Mouse (Mus musculus): ENCODE measurements around the gene Mtf2. TPM values are rescaled to one million over a fixed set of nuclear protein-coding genes. Genes with fewer than 3 reads are reported as not detected.
"Not testable (repeated sequence)": the region's sequence is repeated elsewhere in the genome, so short reads cannot be mapped to it uniquely, and the experiment has no call there.

The Mtf2 gene
- polyA plus RNA-seq (2016; fragmentation: Nextera tagmentation; extraction: Ambion mirVana) = 136 and 146 TPM in 2 replicates

DNA sequence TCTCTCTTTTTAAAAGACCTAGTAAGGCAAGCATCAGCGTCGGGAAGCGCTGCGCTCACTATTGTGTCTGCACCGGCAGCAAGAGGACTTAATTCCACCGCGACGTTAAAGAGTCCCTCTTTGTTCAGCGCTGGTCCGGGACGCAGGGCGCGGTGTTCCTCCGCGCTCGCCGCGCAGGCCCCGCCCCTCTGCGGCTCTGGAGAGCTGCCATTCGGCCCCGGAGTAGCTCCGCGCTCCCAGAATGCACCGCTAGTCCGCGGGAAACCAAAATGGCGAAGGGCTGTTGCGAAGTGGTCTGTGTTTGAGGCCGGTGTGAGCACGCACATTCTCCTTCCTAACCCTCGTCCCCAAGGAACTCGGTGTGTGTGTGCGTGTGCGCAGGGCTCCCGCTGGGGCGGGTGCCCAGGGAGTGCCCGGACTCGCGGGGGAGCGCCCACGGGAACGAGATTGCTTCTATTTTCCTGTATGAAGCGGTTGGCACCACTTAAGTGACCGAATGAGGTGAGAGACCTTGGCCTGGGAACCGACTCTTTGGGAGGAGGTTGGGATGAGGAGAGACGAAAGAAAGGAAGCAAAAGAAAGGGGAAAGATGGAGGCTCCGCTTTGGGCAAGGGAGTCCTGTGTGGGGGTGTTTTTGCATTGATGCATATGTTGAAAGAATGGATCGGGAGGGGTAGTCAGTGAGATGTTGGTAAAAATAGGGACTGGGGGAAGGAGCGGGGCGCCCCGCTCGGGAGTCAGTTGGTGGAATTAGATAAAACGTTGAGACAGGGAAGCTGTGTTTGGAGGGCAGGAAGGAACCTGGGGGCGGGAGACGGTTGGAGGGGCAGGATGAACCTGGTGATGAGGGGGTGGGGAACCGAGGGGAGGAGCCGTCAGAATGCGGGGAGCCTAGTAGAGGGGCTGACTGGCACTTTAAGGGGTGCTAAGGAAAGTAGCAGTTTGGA is at the start of gene Mtf2:
TSS of gene Mtf2 (plus strand) at position 210 of the 947 bp plus-strand sequence.
- under 1% methylated on average over 59 of the region's 59 CpGs for WGBS
- Histone ChIP-seq H3K4me1 (peaks cover 13% of the 10 kb centered on the region), H3K4me3 (peak within 1 kb of the TSS; percentile 82), H3K27me3 (ENCODE audit: low read depth, poor library complexity, severe bottlenecking) (no peaks in the 10 kb centered on the region), H3K27ac (replicated peaks) (peak within 1 kb of the TSS; percentile 96), H3K36me3 (peaks cover 36% of the 10 kb centered on the region), H3K9me3 (replicated peaks) (no peaks in the 10 kb centered on the region; the same call in 1 of the 2 replicates)
- DNase-seq (ENCODE audit: low spot score) = peak; percentile 96

DNA sequence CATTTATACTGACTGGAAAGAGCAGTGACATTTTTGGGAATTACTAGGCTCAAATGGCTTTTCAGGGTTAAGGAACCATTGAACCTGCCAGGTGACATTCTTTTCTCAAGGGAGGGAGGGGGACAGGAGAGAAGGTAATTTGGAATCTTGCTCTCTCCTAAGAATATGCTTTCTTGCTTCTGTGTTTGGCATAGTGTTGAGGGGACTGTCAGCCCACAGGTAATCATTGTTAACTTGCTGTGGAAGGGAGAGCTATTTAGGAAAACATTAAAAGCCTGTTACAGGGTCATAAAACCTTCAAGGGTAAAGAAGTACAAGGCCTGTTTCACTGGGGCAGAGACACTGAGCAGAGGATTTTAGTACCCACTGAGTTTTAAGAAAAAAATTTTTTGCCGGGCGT is 48.2 kb upstream of the Mtf2 start:
- H3K4me1 ChIP-seq = no peaks in the 10 kb centered on the region
- no peaks in the 10 kb centered on the region for H3K27me3 ChIP-seq (ENCODE audit: low read depth, poor library complexity, severe bottlenecking)
- H3K27ac ChIP-seq (replicated peaks) = no peak overlapping the region
- H3K4me3 ChIP-seq = no peak overlapping the region
- H3K36me3 ChIP-seq = no peaks in the 10 kb centered on the region
- no peak for DNase-seq (ENCODE audit: low spot score)
- H3K9me3 ChIP-seq (replicated peaks) = no peaks in the 10 kb centered on the region
- WGBS = 93% methylated on average over 2 of the region's 2 CpGs

GRCm38 (mm10) chr5:108019367-108019766 is 46.1 kb upstream of the Mtf2 start:
- DNase-seq (ENCODE audit: low spot score) = no peak
- Histone ChIP-seq H3K4me1 (no peaks in the 10 kb centered on the region), H3K9me3 (replicated peaks) (no peaks in the 10 kb centered on the region), H3K4me3 (no peak overlapping the region), H3K27ac (replicated peaks) (no peak overlapping the region), H3K27me3 (ENCODE audit: low read depth, poor library complexity, severe bottlenecking) (no peaks in the 10 kb centered on the region), H3K36me3 (no peaks in the 10 kb centered on the region)
- WGBS = 27% methylated on average over 2 of the region's 2 CpGs

GRCm38 (mm10) chr5:108021346-108021745 is 44.1 kb upstream of the Mtf2 start:
- Histone ChIP-seq H3K27me3 (ENCODE audit: low read depth, poor library complexity, severe bottlenecking) (no peaks in the 10 kb centered on the region), H3K9me3 (replicated peaks) (no peaks in the 10 kb centered on the region), H3K4me3 (no peak overlapping the region), H3K36me3 (no peaks in the 10 kb centered on the region), H3K27ac (replicated peaks) (no peak overlapping the region), H3K4me1 (no peaks in the 10 kb centered on the region)
- DNase-seq (ENCODE audit: low spot score) = no peak
- 87% methylated on average over 3 of the region's 3 CpGs for WGBS

- 92% methylated on average over 4 of the region's 4 CpGs for WGBS
- no peak overlapping the region for H3K27ac ChIP-seq (replicated peaks)
- H3K9me3 ChIP-seq (replicated peaks) = no peaks in the 10 kb centered on the region
- no peaks in the 10 kb centered on the region for H3K4me1 ChIP-seq
- no peak for DNase-seq (ENCODE audit: low spot score)
- no peaks in the 10 kb centered on the region for H3K36me3 ChIP-seq
- no peaks in the 10 kb centered on the region for H3K27me3 ChIP-seq (ENCODE audit: low read depth, poor library complexity, severe bottlenecking)
- no peak overlapping the region for H3K4me3 ChIP-seq
These were observed 37.2 kb upstream of the Mtf2 start for GRCm38 (mm10) chr5:108028230-108028629.

DNA sequence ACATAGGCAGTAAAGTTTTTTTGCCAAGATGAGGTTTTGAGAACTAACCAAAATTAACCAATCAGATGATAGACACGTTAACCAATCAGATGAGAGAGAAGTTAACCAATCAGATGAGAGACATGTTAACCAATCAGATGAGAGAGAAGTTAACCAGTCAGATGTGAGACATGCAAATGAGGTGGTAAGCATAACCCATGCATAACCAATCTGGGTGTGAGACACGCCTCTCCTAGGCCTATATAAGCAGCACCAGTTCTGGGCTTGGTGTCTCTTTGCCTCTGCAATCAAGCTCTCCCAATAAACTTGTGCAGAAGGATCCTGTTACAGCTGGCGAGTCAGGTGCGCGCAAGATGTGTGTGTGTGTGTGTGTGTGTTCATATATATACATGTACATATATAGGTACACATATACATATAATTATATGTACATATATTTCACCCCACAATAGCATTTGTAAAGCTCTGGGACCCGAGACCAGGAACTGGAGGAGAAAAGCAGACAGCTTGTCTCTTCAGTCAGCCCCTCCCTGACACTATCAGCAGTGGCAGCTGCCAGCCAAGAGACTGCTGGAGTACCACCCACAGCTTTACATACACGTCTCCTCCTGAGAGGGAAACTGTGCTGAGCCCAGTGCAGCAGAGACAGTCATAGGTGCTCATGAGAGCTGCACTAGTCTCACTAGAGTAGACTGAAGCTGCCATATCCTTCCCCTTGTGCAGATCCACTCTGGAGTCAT is 36.5 kb upstream of the Mtf2 start:
- H3K36me3 ChIP-seq; H3K4me1 ChIP-seq; DNase-seq (ENCODE audit: low spot score); H3K9me3 ChIP-seq (replicated peaks); H3K27ac ChIP-seq (replicated peaks); H3K4me3 ChIP-seq; H3K27me3 ChIP-seq (ENCODE audit: low read depth, poor library complexity, severe bottlenecking): not testable (repeated sequence)
- WGBS = 90% methylated on average over 7 of the region's 7 CpGs

- 82% methylated on average over 2 of the region's 2 CpGs for WGBS
- H3K4me3 ChIP-seq = no peak overlapping the region
- H3K4me1 ChIP-seq = no peaks in the 10 kb centered on the region
- H3K27me3 ChIP-seq (ENCODE audit: low read depth, poor library complexity, severe bottlenecking) = no peaks in the 10 kb centered on the region
- H3K27ac ChIP-seq (replicated peaks) = no peak overlapping the region
- DNase-seq (ENCODE audit: low spot score) = no peak
- H3K36me3 ChIP-seq = no peaks in the 10 kb centered on the region
- no peaks in the 10 kb centered on the region for H3K9me3 ChIP-seq (replicated peaks)
These were observed 35.5 kb upstream of the Mtf2 start for GRCm38 (mm10) chr5:108029968-108030367.

- Histone ChIP-seq H3K4me1 (no peaks in the 10 kb centered on the region), H3K9me3 (replicated peaks) (no peaks in the 10 kb centered on the region), H3K36me3 (no peaks in the 10 kb centered on the region), H3K4me3 (no peak overlapping the region), H3K27ac (replicated peaks) (no peak overlapping the region), H3K27me3 (ENCODE audit: low read depth, poor library complexity, severe bottlenecking) (no peaks in the 10 kb centered on the region)
- 91% methylated on average over 4 of the region's 4 CpGs for WGBS
- DNase-seq (ENCODE audit: low spot score) = no peak
These were observed 34.2 kb upstream of the Mtf2 start for GRCm38 (mm10) chr5:108031267-108031666.

GRCm38 (mm10) chr5:108034194-108034593 is 31.3 kb upstream of the Mtf2 start:
- WGBS = 33% methylated on average over 4 of the region's 4 CpGs
- no peaks in the 10 kb centered on the region for H3K27me3 ChIP-seq (ENCODE audit: low read depth, poor library complexity, severe bottlenecking)
- no peaks in the 10 kb centered on the region for H3K36me3 ChIP-seq
- no peaks in the 10 kb centered on the region for H3K9me3 ChIP-seq (replicated peaks)
- H3K27ac ChIP-seq (replicated peaks) = no peak overlapping the region
- no peaks in the 10 kb centered on the region for H3K4me1 ChIP-seq
- no peak overlapping the region for H3K4me3 ChIP-seq
- no peak for DNase-seq (ENCODE audit: low spot score)

DNA sequence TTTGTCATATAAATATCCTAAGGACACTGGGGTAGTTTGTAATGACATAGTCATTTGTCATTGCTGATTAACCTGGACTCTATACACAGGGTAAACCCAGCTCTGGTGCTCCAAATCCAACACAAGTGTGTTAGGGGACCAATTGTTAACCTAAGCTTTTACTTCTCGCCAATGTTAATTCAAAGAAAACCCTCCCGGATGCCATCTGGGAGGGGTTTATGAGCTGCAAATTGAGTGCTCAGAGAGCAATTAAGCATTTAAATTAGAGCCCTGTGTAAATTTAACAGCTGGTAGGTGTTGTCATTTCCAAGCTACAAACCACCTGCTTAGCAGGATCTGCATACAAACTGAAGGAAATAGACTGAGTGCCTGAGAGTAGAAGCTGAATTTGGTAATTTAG is 30.0 kb upstream of the Mtf2 start:
- H3K4me1 ChIP-seq = no peaks in the 10 kb centered on the region
- no peaks in the 10 kb centered on the region for H3K27me3 ChIP-seq (ENCODE audit: low read depth, poor library complexity, severe bottlenecking)
- H3K36me3 ChIP-seq = no peaks in the 10 kb centered on the region
- H3K27ac ChIP-seq (replicated peaks) = no peak overlapping the region
- H3K9me3 ChIP-seq (replicated peaks) = no peaks in the 10 kb centered on the region
- 55% methylated on average over 2 of the region's 2 CpGs for WGBS
- H3K4me3 ChIP-seq = no peak overlapping the region
- DNase-seq (ENCODE audit: low spot score) = no peak

- no peaks in the 10 kb centered on the region for H3K27me3 ChIP-seq (ENCODE audit: low read depth, poor library complexity, severe bottlenecking)
- H3K36me3 ChIP-seq = no peaks in the 10 kb centered on the region
- H3K27ac ChIP-seq (replicated peaks) = no peak overlapping the region
- no peak for DNase-seq (ENCODE audit: low spot score)
- no peak overlapping the region for H3K4me3 ChIP-seq
- WGBS = 88% methylated on average over 5 of the region's 5 CpGs
- no peaks in the 10 kb centered on the region for H3K4me1 ChIP-seq
- no peaks in the 10 kb centered on the region for H3K9me3 ChIP-seq (replicated peaks)
These were observed 23.4 kb upstream of the Mtf2 start for GRCm38 (mm10) chr5:108042061-108042460.

- no peak for DNase-seq (ENCODE audit: low spot score)
- no peaks in the 10 kb centered on the region for H3K4me1 ChIP-seq
- H3K4me3 ChIP-seq = no peak overlapping the region
- 76% methylated on average over 1 of the region's 1 CpGs for WGBS
- no peaks in the 10 kb centered on the region for H3K9me3 ChIP-seq (replicated peaks)
- H3K27ac ChIP-seq (replicated peaks) = no peak overlapping the region
- peaks cover 4% of the 10 kb centered on the region; the same call in 1 of the 2 replicates for H3K27me3 ChIP-seq (ENCODE audit: low read depth, poor library complexity, severe bottlenecking)
- no peaks in the 10 kb centered on the region for H3K36me3 ChIP-seq
These were observed 21.6 kb upstream of the Mtf2 start for GRCm38 (mm10) chr5:108043908-108044307.

Data from midbrain, embryonic 10.5 days (tissue).